Mouse (Mus musculus) thymus, postnatal 4 days (tissue): ENCODE measurements around the gene Gm11127.
"Not testable (repeated sequence)": the region's sequence is repeated elsewhere in the genome, so short reads cannot be mapped to it uniquely, and the experiment has no call there.

Source experiments
- DNase-seq: peaks from one replicate; pipeline ENCODE4 v3.0.0; 2021

The Gm11127 gene

DNA sequence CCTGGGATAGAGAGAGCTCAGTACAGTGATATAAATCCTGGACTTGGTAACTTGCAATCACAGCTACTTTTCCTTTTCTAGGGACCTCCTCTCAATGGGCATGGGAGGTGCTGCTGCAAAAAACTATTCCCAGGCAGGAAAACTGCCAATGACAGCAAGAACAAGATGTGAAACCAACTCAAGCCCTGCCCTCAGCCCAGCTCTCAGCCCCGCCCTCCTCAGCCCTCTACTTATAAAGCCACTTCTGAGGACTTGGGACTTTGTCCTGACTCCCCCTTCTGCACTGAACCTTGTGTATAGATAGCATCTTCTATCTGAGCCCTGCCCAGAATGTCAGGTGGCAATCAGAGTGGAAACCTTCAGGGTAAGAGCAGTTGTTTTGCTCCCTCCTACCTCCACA, at the start of gene Gm11127:
Gene Gm11127, minus strand, starts transcription at position 10 of the 400 bp plus-strand sequence.
- peak; percentile 4 for DNase-seq

DNA sequence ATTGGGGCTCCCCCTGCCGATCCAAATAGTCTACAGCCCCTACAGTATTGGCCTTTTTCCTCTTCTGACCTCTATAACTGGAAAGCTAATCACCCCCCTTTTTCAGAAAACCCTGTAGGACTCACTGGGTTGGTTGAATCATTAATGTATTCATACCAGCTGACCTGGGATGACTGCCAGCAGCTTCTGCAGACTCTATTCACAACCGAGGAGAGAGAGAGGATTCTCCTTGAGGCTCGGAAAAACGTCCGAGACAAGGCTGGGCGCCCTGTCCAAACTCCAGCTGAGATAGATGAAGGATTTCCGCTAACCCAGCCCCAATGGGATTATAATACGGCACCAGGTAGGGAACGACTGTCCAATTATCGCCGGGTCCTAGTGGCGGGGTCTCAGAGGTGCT, 43.9 kb upstream of the Gm11127 start:
- DNase-seq, result not testable (repeated sequence)

DNA sequence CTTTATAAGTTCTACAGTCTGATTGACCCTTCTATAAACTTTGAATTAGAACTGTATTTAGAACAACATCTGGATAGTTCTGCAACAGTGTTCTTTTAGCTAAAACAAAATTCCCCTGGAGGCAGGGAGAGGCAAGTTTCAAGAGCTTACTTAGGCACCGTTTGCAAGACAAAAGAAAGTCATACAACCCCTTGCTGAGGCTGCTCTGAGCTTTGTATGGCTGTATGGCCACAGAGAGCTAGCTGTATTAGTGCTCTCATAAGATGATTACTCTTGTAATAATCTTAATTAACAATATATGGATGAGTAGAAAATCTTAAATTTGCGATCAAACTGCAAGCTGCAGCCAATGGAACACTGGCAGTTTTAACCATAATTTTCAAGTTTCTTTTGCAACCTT, 41.4 kb upstream of the Gm11127 start:
- not testable (repeated sequence) for DNase-seq

DNA sequence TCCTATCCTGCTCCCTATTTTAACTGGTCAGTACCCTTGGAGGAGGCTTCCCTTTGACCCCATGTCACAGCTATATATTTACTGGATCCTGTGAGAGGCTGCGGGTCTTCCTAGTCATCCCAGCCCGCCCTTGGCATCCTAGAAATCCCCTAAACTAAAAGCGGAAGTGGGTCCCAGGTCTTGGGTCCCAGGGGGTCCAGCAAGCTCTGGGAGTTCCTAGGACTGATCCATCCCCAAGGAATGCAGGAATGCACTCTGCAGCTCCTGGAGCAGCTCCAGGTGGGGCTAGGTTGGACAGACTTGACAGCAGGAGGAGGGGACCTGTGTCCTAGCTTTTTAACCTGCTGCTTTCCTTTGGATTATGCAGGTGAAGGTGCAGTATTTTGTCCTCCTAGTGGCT, 35.8 kb upstream of the Gm11127 start:
- no peak for DNase-seq

DNA sequence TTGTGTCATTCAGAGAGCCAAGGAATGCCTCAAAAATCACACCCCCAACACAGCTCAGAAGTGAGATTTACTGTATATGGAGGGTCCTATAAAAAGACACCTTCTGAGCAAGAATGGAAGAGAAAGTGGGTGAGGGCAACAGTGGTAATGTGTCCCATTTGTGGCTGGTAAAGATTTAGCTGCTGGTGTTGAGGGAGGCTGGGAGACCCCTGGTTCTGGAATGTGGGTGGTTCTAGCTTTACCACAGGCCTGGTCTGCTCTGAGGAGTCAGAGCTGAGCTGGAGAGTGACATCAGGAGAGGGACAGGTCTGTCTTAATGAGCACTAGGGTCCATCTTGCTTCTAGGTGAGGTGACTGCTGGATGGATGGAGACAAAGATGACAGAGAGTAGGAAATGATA, 34.3 kb upstream of the Gm11127 start:
- not testable (repeated sequence) for DNase-seq

DNA sequence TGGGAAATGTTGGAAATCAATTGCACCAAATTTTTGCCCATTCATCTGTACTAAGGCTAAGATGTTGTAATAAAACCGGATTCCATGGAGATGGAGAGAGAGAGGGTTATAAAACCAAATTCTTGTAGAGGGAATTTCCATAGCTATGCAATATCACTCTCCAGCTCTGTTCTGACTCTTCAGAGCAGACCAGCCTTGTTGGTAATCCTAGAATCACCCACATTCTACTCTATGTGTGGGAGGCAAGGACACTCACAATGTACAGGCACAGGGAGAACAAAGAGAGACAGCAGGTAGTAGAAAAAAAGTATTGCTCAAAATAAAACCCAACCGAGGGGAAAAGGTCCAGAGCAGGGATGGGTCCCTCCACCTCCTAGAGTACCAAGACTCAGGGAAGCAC, 33.8 kb upstream of the Gm11127 start:
- not testable (repeated sequence) for DNase-seq

DNA sequence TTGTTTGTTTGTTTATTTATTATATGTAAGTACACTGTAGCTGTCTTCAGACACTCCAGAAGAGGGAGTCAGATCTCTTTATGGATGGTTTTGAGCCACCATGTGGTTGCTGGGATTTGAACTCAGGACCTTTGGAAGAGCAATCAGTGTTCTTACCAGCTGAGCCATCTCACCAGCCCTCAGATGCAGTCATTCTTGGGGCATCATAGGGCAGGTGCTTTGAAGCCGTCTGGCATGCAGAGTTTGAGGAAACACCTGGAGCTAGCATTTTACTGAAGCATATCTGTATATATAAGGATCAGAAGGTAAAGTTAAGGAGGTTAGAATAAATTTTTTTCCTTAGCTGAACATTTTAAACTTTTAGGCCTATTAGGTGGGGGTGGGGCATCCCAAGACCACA, 27.8 kb upstream of the Gm11127 start:
- peak; percentile 79 for DNase-seq

DNA sequence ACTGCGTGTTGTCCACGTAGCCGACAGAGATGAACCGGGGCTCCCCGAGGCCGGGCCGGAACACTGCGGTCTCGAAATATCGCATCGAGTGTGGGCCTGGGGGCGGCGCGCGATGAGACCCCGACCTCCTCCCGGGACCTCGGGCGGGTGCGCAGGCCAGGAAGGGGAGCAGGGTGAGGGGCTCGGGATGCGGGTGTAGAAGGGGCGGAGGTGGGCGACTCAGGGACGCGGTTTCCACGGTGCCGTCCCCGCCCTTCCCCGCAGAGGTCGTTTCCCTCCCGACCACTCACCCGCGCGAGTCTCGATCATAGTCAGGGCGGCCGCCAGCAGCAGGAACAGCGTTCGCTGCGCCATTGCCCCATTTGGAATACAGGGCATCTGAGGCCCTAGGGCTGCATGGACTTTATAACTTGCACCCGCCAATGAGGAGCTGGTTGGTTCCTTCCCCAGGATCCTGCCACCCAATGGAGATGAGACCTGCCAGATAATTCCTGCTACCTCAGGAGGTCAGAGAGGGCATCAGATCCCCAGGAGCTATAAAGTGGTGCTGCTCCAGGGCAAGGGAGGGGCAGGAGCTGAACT, 25.8 kb upstream of the Gm11127 start:
- peak; percentile 65 for DNase-seq

DNA sequence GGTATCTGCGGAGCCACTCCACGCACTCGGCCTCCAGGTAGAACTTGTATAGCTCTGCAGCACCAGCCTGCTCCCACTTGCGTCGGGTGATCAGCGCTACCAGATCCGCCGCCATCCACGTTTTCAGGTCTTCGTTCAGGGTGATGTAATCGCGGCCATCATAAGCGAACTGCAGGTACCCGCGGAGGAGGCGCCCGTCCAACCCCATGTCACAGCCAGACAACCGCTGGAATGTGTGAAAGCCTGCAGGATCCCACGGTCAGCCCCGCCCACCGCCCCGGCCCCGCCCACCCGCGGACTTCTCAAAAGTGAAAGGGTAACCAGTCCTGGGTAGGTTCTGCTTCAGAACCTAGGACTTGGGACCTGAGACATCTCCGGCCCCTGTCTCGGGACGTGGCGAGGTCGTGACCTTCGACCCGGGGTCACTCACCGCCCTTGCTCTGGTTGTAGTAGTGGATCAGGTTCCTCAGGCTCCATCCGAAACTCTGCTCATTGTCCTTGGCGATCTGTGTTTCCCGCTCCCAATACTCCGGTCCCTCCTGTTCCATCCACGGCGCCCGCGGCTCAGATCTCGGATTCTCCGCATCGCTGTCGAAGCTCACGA, 25.2 kb upstream of the Gm11127 start:
- peak; percentile 57 for DNase-seq

DNA sequence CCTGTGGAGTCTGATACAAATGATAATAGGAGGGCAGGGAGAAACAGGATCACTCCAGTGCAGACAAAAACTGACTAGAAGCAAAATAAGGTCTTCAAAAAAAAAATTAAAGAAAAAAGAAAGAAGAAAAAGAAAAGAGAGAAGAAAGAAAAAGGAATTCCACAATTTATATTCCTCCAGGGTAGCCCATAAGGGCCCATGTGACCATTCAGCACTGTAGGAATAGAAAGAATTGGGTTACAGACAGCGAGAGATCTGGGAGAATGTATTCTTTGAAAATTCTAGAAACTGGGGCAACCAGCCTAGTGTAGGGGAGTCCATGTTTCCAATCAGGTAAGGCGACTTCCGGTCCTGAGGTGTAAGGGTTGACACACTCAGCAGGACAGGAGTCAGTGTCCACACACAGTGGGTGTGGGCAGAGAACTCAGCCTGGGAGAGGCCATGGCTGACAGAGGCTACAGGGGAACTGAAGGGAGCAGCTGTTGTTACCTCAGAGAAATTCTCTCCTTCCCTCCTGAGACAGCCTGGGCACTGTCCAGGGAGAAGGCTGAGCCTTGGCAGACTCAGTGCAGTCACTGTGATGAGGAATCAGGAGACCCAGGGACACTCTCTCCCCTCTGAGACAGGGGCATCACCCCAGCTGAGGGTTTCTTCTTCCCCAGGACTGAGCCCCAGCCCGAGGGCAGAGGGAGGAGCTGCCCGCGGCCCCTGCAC, 24.5 kb upstream of the Gm11127 start:
- not testable (repeated sequence) for DNase-seq

DNA sequence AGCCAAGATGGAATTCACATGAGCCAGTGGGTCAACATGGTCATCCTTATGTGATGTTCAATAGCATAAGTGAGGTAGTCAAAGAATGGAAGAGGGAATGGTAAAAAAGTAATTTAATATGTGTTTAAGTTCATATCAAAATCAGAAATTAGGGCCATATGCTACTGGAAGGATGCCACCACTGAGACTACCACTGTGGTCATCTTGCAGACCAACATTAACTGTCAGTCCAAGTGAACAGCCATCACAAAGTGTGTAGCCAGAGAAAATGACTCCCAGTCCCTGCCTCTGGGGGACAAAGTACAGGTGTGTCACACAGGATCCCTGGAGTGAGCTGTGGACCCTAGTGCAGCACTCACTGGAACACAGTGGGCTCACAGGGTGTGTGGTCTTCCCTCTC, 23.7 kb upstream of the Gm11127 start:
- DNase-seq, result not testable (repeated sequence)

DNA sequence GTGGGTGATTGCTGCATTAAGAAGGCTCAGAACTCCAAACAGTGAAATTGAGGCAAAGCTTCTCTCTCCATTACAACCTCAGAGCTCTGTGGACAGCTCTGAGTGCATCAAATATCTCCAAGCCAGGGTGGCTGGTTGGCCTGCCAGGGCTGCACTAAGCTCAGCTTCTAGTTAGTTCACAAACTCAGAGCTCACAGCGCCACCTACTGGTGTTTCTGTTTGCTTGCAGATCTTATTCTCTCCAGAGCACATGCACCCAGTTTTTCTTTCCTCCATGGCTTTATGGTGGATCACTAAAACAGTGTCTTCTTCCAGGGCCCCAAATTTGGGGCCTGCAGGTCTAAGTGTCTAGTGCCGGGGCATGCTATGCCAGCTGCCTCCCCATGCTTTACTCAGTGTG, 2.7 kb upstream of the Gm11127 start:
- DNase-seq, result peak; percentile 99

DNA sequence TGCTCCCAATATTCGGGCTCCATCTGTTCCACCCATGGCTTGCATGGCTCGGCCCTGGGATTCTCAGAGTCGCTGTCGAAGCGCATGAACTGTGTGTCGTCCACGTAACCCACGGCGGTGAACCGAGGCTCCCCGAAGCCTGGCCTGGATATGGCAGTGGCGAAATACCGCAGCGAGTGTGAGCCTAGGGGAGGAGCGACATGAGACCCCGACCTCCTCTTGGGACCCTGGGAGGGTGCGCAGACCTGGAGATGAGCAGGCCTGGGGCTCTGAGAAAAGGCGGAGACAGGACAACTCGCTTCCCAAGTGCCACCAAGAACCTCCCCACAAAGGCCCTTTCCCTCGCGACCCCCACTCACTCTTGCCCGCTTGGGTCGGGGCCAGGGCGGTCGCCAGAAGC, 244 bp downstream of the Gm11127 start:
- peak; percentile 4 for DNase-seq

DNA sequence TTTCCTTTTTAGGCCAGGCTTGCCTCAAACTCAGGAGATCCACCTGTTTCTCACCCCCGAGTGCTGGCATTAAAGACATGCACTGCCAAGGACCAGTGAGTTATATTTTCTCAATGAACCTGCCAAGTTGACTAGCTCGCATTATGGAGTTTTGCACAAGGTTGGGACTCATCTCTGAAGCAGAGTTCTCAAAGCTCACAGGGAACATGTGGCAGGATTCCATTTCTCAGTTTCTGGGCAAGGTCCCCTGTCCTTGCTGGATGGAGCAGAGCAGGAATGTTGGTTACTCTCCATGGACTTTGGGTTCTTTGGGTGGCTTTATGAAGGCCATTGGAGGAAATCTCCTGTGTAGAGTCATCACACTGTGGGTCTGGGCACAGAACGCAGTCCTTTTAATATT, 14.9 kb downstream of the Gm11127 start:
- DNase-seq, result no peak

DNA sequence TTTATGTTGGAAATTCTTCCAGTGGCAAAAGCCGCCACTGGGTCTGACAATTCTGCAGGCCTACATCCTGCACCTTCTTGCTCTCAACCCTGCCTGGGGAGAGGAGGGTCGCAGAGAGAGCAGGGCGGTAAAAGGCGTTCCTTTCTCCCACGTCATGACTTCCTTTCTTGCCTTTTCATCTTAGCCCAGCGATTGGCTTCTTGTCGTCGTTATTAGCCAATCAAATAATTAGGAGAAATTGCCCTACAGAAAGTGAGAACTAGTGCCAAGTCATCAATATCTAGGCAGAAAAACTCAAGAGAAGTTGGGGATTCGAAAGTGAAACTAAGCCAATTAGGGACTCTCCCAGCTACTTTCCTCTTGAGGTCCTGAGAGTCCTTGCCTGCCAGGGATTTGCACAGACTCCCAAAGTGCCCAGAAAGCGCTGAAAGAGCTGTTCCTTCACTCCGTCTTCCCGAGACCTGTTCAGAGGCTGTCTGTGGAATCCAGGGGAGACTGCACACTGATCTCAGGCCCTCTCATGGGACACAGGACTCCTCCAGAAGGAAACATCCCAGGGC, 15.5 kb downstream of the Gm11127 start, which contains the start of the genes H2-T22 and Gm6034:
Gene H2-T22, minus strand, starts transcription at position 138 of the 560 bp plus-strand sequence.
Gene Gm6034, plus strand, starts transcription at position 352 of the 560 bp plus-strand sequence.
- DNase-seq, result peak; percentile 74

DNA sequence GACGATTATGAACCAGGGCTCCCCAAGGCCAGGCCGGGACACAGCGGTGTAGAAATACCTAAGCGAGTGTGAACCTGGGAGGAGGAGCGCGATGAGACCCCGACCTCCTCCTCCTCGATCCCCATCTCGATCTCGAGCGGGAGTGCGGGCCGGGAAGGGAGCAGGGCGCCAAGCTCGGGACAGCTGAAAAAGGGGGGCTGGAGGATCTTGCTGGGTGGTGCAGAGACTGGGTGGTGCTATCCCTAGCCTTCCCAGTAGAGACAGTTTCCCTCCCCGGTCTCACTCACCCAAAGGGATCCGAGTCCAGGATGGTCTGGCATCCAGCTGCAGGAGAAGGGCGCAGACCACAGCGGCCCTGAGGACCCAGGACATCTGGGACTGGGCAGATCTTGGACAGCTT, 16.1 kb downstream of the Gm11127 start:
- DNase-seq, result peak; percentile 56

DNA sequence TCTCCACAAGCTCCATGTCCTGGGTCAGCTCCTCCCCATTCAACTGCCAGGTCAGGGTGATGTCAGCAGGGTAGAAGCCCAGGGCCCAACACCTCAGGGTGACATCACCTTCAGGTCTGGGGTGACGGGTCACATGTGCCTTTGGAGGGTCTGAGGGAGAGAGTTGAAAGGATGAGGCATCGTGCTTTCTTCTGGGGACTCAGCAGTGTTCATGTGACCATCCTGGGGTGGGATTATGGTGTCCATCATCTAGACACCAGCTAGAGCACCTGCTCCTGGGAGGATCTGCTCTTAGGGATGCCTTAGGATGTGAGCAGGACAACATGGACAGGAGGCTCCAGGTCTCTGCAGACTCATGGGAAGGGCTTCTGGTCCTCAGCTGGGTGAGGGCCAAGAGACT, 17.6 kb downstream of the Gm11127 start:
- not testable (repeated sequence) for DNase-seq

DNA sequence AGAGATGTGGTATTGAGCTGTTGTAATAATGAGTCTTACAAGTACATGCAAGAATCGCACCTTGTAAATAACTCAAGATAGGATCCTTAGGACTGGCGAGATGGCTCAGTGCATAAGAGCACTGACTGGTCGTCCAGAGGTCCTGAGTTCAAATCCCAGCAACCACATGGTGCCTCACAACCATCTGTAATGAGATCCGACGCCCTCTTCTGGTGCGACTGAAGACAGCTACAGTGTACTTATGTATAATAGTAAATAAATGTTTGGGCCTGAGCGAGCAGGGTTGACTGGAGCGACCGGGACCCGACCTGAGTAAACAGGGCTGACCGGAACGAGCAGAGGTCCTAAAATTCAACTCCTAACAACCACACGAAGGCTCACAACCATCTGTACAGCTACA, 22.0 kb downstream of the Gm11127 start:
- DNase-seq, result peak; percentile 62

DNA sequence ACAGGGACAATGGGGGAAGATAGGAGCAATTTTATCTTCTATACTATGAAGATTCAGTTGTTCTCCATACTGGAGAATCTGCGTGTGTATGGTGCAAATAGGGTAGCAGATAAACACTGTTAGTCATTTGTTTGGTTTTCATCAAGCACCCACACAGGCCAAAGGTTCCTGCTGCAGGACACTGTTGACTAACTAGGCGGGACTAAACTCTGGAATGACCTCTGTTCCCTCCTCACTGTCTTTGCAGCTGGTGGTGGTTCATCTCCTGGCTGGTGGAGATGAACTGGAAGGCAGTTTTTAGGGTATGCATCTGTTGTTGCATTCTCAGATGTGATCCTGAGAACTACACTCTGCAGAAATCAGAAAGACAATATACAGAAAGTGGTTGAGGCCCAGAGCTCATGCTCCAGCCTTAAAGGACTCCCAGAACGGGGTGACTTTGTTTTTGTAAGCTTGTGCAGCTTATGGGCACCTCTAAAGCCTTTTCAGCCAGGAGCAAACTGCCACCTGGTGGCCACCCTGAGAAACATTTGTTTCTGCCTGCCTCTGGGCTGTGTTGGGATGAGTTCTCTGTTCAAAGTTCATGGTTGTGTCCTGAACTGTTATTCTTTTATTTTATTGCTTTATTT, 23.0 kb downstream of the Gm11127 start:
- peak; percentile 86 for DNase-seq

DNA sequence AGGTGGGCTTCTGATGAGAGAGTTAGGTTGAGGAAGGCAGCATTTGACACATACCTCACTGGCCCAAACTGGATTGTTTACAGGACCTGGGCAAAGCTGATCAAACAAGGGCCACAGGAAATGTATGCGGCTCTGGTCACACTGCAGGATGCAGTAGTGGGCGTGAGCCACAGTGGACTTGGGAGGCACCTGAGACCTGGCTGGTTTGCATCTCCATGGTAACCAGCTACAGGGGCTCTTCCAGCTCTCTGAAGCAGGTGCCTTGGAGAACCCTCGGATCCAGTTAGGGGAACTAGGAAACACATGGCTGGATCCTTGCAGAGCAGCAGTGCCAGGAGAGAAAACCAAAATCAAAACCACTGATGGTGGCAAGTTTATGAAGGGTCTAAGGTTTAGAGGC, 23.6 kb downstream of the Gm11127 start:
- not testable (repeated sequence) for DNase-seq

DNA sequence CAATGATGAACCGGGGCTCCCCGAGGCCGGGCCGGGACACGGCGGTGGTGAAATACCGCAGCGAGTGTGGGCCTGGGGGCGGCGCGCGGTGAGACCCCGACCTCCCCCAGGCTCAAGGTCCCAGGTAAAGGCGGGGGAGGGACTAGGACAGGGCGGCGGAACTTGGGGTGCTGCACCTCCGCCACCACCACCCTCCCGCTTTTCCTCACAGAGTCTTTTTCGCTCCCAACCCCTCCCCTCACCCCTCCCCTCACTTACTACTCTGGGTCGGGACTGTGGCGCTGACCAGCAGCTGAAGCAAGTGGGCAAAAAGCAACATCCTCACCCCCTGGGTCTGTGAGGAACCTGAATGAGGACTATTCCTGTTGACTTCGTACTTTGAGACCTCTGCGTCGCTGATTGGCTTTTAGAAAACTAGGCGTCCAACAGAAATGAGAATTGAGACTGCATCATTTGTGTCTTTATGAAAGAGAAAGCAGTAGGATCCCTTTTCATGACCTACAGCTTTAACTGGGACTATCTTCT, 25.8 kb downstream of the Gm11127 start, which contains the start of gene H2-T23:
Gene H2-T23, minus strand, starts transcription at position 505 of the 525 bp plus-strand sequence.
- peak; percentile 71 for DNase-seq

DNA sequence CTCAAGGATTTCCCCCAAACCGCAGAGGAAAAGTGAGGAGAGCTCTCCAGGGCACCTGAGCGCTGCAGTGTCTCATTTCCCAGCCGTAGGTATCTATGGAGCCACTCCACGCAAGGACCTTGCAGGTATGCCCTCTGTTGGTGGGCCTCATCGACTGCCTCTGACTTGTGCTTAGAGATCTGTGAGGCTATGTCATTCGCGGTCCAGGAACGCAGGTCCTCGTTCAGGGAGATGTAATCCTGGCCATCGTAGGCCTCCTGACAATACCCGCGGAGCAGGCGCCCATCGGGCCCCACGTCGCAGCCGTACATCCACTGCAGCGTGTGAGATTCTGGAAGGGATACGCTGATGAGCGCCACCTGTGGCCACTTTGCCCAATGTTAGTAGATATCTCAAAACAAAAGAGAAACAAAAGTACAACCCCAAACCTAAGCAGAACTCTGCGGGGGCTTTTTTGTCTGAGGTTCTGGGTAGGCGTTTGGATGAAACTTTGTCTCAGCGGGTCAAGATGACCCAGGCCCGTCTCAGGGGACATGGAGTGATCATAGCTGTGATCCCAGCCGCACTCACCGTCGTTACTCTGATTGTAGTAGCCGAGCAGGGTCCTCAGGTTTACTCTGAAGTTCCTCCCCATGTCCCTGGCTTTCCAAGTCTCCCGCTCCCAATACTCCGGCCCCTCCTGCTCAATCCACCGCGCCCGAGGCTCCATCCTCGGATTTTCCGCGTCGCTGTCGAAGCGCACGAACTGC, 26.4 kb downstream of the Gm11127 start:
- peak; percentile 74 for DNase-seq
